Mouse (Mus musculus) liver, adult 2 months (tissue): ENCODE data around the gene Ccl7. TPM values are rescaled to one million over a fixed set of nuclear protein-coding genes. Genes with fewer than 3 reads are reported as not detected.

Experiments
- DNase-seq: peaks from one replicate; pipeline ENCODE4 v3.0.0-alpha.2; 2011; ENCODE audit warnings: low read depth, low spot score; ENCODE audit errors: extremely low read depth
- H3K27ac ChIP-seq: fragments of 200-500 bp; replicated peaks from 2 replicates; pipeline ENCODE4 v1.5.1; 2012; ENCODE audit warnings: low read depth, mild to moderate bottlenecking, control low read depth, inconsistent platforms, low read length; ENCODE audit not compliant: insufficient read depth
- H3K27me3 ChIP-seq: fragments of 200-500 bp; 2 replicates; pipeline ENCODE4 v1.6.1; 2012; ENCODE audit warnings: mild to moderate bottlenecking, moderate library complexity, low read length, inconsistent platforms; ENCODE audit not compliant: control insufficient read depth, insufficient read depth
- H3K36me3 ChIP-seq: fragments of 200-500 bp; 2 replicates; pipeline ENCODE4 v1.6.1; 2012; ENCODE audit warnings: low read length, inconsistent platforms; ENCODE audit not compliant: control insufficient read depth, insufficient read depth
- H3K4me1 ChIP-seq: fragments of 200-500 bp; 2 replicates; pipeline ENCODE4 v1.6.1; 2011; ENCODE audit warnings: low read length; ENCODE audit not compliant: control insufficient read depth, insufficient read depth
- H3K4me3 ChIP-seq: fragments of 200-500 bp; 2 replicates; pipeline ENCODE4 v1.5.1; 2011; ENCODE audit warnings: low read depth, mild to moderate bottlenecking, control low read depth, low read length, moderate library complexity; ENCODE audit not compliant: insufficient read depth
- H3K79me2 ChIP-seq: fragments of 200-500 bp; 2 replicates; pipeline ENCODE4 v1.6.1; 2012; ENCODE audit warnings: inconsistent platforms, mild to moderate bottlenecking, low read length, moderate library complexity; ENCODE audit not compliant: control insufficient read depth, insufficient read depth
- H3K9ac ChIP-seq: fragments of 200-500 bp; 2 replicates; pipeline ENCODE4 v1.6.1; 2012; ENCODE audit warnings: low read depth, mild to moderate bottlenecking, control low read depth, inconsistent platforms, low read length
- CTCF ChIP-seq: fragments of 200-500 bp; IDR thresholded peaks from 2 replicates; pipeline ENCODE4 v1.5.1; 2011; ENCODE audit warnings: low read depth, low read length, control low read depth
- POLR2A ChIP-seq: fragments of 200-500 bp; IDR thresholded peaks from 2 replicates; pipeline ENCODE4 v1.6.1; 2011; ENCODE audit warnings: low read length, control low read depth; ENCODE audit not compliant: insufficient read depth; ENCODE audit errors: extremely low read depth
- WGBS: fragments of 180-500 bp; shearing (Covaris S2); methylation state at CpG from one replicate; pipeline ENCODE4 v1.1.7; 2018; 5-methylcytosine and 5-hydroxymethylcytosine counted together
- polyA plus RNA-seq: library from polyadenylated mRNA; depleted of rRNA; stranded (reverse); fragments of >200 nt; gene quantifications from 2 replicates; pipeline ENCODE4 v1.2.3, GENCODE M21; 2012
- total RNA-seq: library from RNA; depleted of rRNA; stranded (reverse); fragments of >200 nt; gene quantifications from 2 replicates; pipeline ENCODE4 v1.2.3, GENCODE M21; 2014

Gene Ccl7
- total and polyA plus RNA-seq, 2 experiments: 0.18 TPM; not detected in 1

- peak; percentile 35 for DNase-seq
- Histone ChIP-seq H3K79me2 (no peaks in the 10 kb centered on the region), H3K27ac (no peak overlapping the region), H3K9ac (no peak overlapping the region), H3K27me3 (no peaks in the 10 kb centered on the region), H3K4me3 (no peak overlapping the region), H3K36me3 (no peaks in the 10 kb centered on the region), H3K4me1 (peaks cover 31% of the 10 kb centered on the region)
- 75% methylated on average over 3 of the region's 3 CpGs for WGBS
- TF ChIP-seq POLR2A: no peak
- no peak for TF ChIP-seq CTCF
Observed at GRCm38 (mm10) chr11:82016181-82016780, 29.2 kb upstream of the Ccl7 start.

- Histone ChIP-seq H3K9ac (0 out of 2 replicates have a peak overlapping the region, but pooled peaks have one; percentile 15), H3K36me3 (no peaks in the 10 kb centered on the region), H3K27me3 (no peaks in the 10 kb centered on the region), H3K4me3 (no peak overlapping the region), H3K79me2 (no peaks in the 10 kb centered on the region), H3K27ac (peak overlapping the region; percentile 76), H3K4me1 (peaks cover 29% of the 10 kb centered on the region)
- no peak for DNase-seq
- TF ChIP-seq POLR2A (no peak), CTCF (no peak)
- WGBS: 45% methylated on average over 2 of the region's 2 CpGs
Observed at GRCm38 (mm10) chr11:82019389-82019788, 26.1 kb upstream of the Ccl7 start.

DNA sequence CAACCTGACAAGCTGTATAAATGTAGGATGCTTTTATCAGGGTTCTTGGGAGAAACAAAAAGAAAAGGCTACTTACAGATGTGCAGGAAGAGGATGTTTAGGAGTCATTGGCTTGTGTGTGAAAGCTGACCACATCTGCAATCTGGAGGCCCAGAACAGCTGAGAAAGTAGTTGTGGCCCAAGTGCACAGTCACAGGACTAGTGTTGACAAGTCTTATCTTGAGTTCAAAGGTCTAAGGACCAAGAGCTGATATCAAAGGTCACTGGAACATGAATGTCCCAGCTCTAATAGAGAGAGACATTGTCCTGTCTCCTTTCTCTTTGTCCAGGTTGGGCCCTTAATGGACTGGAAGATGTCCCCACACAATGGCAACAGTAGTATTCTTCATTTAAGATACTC, 25.7 kb upstream of the Ccl7 start:
- Histone ChIP-seq H3K27me3 (no peaks in the 10 kb centered on the region), H3K36me3 (no peaks in the 10 kb centered on the region), H3K79me2 (no peaks in the 10 kb centered on the region), H3K4me3 (no peak overlapping the region), H3K4me1 (peaks cover 27% of the 10 kb centered on the region), H3K9ac (no peak overlapping the region), H3K27ac (peak overlapping the region; percentile 76)
- peak; percentile 97 for DNase-seq
- TF ChIP-seq POLR2A (no peak), CTCF (no peak)

DNA sequence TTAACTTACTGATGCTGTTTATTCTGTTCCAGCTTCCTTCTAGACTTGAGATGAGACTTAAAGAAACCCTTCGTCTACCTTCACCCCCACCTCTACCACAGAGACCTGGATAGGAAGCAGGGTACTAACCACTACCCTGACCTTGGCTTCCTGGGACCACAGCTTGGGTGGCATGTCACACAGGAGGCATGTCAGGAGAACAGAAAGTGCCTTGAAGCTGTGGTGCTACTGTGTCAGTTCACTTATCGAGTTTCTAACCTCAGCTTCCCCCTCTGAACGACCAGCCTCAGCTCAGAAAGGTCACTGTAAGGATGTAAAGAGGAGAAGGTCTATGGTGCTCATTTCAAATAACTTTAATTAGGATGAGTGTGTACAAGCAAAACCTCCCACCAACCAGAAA, 24.1 kb upstream of the Ccl7 start:
- no peak for TF ChIP-seq POLR2A
- no peak for TF ChIP-seq CTCF
- DNase-seq: no peak
- no peak overlapping the region for H3K27ac ChIP-seq
- WGBS: 84% methylated on average over 3 of the region's 3 CpGs
- no peak overlapping the region for H3K4me3 ChIP-seq
- no peak overlapping the region for H3K9ac ChIP-seq
- H3K27me3 ChIP-seq: no peaks in the 10 kb centered on the region
- H3K79me2 ChIP-seq: no peaks in the 10 kb centered on the region
- peaks cover 16% of the 10 kb centered on the region for H3K4me1 ChIP-seq
- H3K36me3 ChIP-seq: no peaks in the 10 kb centered on the region

DNA sequence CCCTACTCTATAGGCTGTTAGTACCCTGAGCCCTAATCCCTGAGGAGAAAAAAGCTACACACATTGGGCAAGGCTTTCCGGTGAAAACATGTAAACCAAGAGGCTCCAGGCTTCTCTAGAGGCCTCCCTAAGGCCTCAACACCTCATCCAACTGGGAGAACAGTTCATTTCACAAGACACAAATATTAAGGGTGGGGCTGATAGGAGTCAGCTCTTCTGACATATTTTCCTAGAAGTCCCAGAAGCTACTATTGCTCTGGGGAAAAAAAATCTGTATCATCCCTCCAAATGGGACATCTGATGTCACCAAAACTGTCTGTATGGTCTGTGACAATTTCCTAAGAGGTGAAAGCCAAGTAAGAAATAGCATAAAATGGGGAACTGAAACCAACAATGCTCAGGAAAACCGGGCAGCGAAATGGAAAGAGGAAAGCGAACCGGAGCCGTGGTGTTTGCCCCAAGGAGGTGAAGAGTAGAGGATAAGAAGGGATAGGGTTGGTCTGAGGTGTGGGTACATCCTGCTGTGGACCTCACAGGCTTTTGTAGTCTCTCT, 22.9 kb upstream of the Ccl7 start:
- Histone ChIP-seq H3K4me3 (no peak overlapping the region), H3K36me3 (no peaks in the 10 kb centered on the region), H3K79me2 (no peaks in the 10 kb centered on the region), H3K4me1 (peaks cover 16% of the 10 kb centered on the region), H3K9ac (no peak overlapping the region), H3K27me3 (no peaks in the 10 kb centered on the region), H3K27ac (no peak overlapping the region)
- TF ChIP-seq CTCF (no peak), POLR2A (no peak)
- 95% methylated on average over 6 of the region's 6 CpGs for WGBS
- no peak for DNase-seq

DNA sequence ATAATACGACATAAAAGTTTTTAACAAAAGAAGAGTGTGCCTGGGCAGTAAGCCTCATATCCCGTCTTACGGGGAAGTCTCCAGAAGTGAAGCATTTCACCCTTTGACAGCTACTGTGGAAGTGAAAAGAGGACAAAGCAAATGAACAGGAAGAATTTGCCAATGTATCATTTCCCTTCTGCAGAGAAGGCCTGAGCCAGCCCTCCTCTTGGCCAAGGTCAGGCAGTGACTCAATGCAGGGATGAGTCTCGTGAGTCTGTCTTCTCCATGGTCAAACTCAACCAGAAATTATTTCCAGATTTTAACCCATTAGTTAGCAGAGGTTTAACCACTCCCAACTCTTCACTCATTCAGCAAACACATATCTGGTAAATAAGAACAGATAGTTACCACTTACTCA, 21.7 kb upstream of the Ccl7 start:
- DNase-seq: no peak
- H3K9ac ChIP-seq: no peak overlapping the region
- TF ChIP-seq CTCF (no peak), POLR2A (no peak)

More for the DNA sequence above, 21.7 kb upstream of the Ccl7 start:
- Histone ChIP-seq H3K36me3 (no peaks in the 10 kb centered on the region), H3K4me1 (peaks cover 16% of the 10 kb centered on the region), H3K4me3 (no peak overlapping the region), H3K79me2 (no peaks in the 10 kb centered on the region), H3K27ac (no peak overlapping the region), H3K27me3 (no peaks in the 10 kb centered on the region)
- WGBS: 68% methylated on average over 4 of the region's 4 CpGs
